Mouse (Mus musculus) kidney, adult 8-10 months (tissue): Measurements from ENCODE around the gene Cd19.
A peak's percentile ranks its signal among the peaks of the same experiment; 100 is the strongest.

ENCODE experiments used
- DNase-seq, 2 experiments: peaks; one replicate each; pipeline ENCODE4 v3.0.0; 2022

The Cd19 gene

GRCm38 (mm10) chr7:126414725-126415124, at the start of gene Cd19:
Gene Cd19 (minus strand): TSS chr7:126414889.
- no peak for DNase-seq

GRCm38 (mm10) chr7:126464121-126464520, 49.4 kb upstream of the Cd19 start:
- no peak for DNase-seq

- DNase-seq, result no peak
Measured at GRCm38 (mm10) chr7:126463547-126463946, 48.9 kb upstream of the Cd19 start.

GRCm38 (mm10) chr7:126463004-126463403, 48.3 kb upstream of the Cd19 start, which contains the start of gene Atp2a1:
Gene Atp2a1 (minus strand): TSS chr7:126463108.
- no peak for DNase-seq

GRCm38 (mm10) chr7:126461626-126462025, 46.9 kb upstream of the Cd19 start:
- no peak for DNase-seq

GRCm38 (mm10) chr7:126460623-126461399, 46.1 kb upstream of the Cd19 start:
- DNase-seq, result no peak

- no peak for DNase-seq
Measured at GRCm38 (mm10) chr7:126458844-126459618, 44.3 kb upstream of the Cd19 start.

- no peak for DNase-seq
Measured at GRCm38 (mm10) chr7:126458225-126458624, 43.5 kb upstream of the Cd19 start.

GRCm38 (mm10) chr7:126456382-126457266, 41.9 kb upstream of the Cd19 start:
- no peak for DNase-seq

- DNase-seq, result no peak
Measured at GRCm38 (mm10) chr7:126455242-126455641, 40.6 kb upstream of the Cd19 start.

GRCm38 (mm10) chr7:126453861-126454260, 39.2 kb upstream of the Cd19 start:
- no peak for DNase-seq

GRCm38 (mm10) chr7:126452244-126452643, 37.6 kb upstream of the Cd19 start:
- no peak for DNase-seq

- no peak for DNase-seq
Measured at GRCm38 (mm10) chr7:126450641-126451040, 36.0 kb upstream of the Cd19 start.

- no peak for DNase-seq
Measured at GRCm38 (mm10) chr7:126449991-126450390, 35.3 kb upstream of the Cd19 start.

GRCm38 (mm10) chr7:126448481-126448880, 33.8 kb upstream of the Cd19 start:
- DNase-seq, result no peak

- DNase-seq, result no peak
Measured at GRCm38 (mm10) chr7:126446217-126446616, 31.5 kb upstream of the Cd19 start.

- no peak for DNase-seq
Measured at GRCm38 (mm10) chr7:126445104-126445815, 30.6 kb upstream of the Cd19 start.

GRCm38 (mm10) chr7:126444536-126444935, 29.8 kb upstream of the Cd19 start:
- DNase-seq, result no peak

- no peak for DNase-seq
Measured at GRCm38 (mm10) chr7:126443997-126444396, 29.3 kb upstream of the Cd19 start.

GRCm38 (mm10) chr7:126440134-126440533, 25.4 kb upstream of the Cd19 start:
- no peak for DNase-seq

GRCm38 (mm10) chr7:126436851-126437250, 22.2 kb upstream of the Cd19 start:
- peak; percentile 19 to 49 for DNase-seq

- DNase-seq, result no peak
Measured at GRCm38 (mm10) chr7:126435801-126436200, 21.1 kb upstream of the Cd19 start.
